Mouse (Mus musculus): ENCODE measurements around the gene Dnajc5. TPM values are rescaled to one million over a fixed set of nuclear protein-coding genes. Genes with fewer than 3 reads are reported as not detected.
A peak's percentile ranks its signal among the peaks of the same experiment; 100 is the strongest.
"Not testable (repeated sequence)": the region's sequence is repeated elsewhere in the genome, so short reads cannot be mapped to it uniquely, and the experiment has no call there.

The Dnajc5 gene
- polyA plus RNA-seq, 1 experiment from 2014 or later: 45.0 TPM

DNA sequence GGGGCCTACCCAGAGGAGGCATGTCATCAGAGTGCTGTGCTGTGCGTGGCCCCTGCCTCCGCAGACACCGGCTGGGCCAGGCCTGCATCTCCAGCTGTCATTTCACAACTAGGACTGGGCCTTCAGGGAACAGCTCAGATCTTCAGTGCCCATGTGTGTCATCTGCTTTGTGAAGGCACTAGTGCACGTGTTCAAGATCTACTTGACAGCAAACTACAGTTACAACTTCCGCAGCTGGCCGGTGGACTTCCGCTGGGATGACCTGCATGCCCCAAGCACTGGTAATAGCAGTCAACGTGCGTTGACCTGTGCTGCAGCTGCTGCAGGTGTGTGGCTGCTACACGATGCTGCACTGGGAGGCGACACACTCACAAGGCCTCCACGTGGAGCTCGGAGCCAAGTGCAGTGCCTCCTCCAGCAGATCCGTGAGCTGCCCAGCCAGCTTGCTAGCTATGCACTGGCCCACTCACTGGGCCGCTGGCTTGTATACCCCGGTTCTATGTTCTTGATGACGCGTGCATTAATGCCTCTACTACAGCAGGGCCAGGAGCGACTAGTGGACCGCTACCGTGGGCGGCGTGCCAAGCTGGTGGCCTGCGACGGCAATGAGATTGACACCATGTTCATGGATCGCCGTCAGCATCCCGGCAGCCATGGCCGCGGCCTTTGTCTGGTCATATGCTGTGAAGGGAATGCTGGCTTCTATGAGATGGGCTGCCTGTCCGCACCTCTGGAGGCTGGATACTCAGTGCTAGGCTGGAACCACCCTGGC, 26.9 kb upstream of the Dnajc5 start, which contains the start of gene Abhd16b:
TSS of gene Abhd16b (plus strand) at position 51 of the 772 bp plus-strand sequence.
- H3K27me3 ChIP-seq (replicated peaks): no peaks in the 10 kb centered on the region
- 85% methylated on average over 31 of the region's 31 CpGs for WGBS (ENCODE audit: insufficient replicate concordance)
- H3K9me3 ChIP-seq (replicated peaks): no peaks in the 10 kb centered on the region
- peak within 1 kb of the TSS; percentile 45 for H3K4me2 ChIP-seq
- H3K9ac ChIP-seq: 0 out of 2 replicates have a peak within 1 kb of the TSS, but pooled peaks have one; percentile 36
- no peak within 1 kb of the TSS for H3K4me3 ChIP-seq
- ATAC-seq: no peak
- peak within 1 kb of the TSS; percentile 46 for H3K27ac ChIP-seq
- H3K4me1 ChIP-seq: peaks cover 27% of the 10 kb centered on the region
- no peaks in the 10 kb centered on the region for H3K36me3 ChIP-seq

DNA sequence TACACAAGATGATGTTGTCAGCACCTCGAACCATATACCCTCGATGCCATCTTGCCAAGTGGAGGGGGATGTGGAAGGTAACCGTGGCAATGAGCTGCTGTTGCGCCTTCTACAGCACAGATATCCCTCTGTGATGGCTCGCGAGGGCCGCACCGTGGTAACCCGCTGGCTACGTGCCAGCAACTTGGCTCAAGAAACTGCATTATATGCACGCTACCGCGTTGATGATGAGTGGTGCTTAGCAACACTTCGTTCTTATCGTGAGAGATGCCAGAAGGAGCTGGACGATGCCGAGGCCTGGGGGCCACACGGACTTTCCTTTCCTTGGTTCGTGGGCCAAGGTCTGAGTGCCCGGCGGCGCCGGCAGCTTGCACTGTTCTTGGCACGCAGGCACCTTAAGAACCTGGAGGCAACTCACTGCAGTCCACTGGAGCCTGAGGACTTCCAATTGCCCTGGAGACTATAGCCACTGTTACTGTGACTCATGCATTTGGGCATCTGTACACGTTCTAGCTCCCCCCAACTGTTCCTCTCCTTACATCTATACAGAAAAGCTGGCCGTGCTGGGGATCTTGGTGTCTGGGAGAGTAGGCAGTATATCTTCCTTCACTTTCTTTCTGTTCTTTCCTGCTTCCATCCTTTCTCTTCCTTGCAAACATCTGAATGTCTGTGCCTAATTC, 25.9 kb upstream of the Dnajc5 start:
- Histone ChIP-seq H3K9me3 (replicated peaks) (no peaks in the 10 kb centered on the region), H3K36me3 (peaks cover 4% of the 10 kb centered on the region), H3K4me2 (no peak overlapping the region), H3K27ac (no peak overlapping the region), H3K9ac (no peak overlapping the region), H3K4me1 (peaks cover 37% of the 10 kb centered on the region), H3K27me3 (replicated peaks) (no peaks in the 10 kb centered on the region), H3K4me3 (no peak overlapping the region)
- no peak for ATAC-seq
- 78% methylated on average over 26 of the region's 26 CpGs for WGBS (ENCODE audit: insufficient replicate concordance)

DNA sequence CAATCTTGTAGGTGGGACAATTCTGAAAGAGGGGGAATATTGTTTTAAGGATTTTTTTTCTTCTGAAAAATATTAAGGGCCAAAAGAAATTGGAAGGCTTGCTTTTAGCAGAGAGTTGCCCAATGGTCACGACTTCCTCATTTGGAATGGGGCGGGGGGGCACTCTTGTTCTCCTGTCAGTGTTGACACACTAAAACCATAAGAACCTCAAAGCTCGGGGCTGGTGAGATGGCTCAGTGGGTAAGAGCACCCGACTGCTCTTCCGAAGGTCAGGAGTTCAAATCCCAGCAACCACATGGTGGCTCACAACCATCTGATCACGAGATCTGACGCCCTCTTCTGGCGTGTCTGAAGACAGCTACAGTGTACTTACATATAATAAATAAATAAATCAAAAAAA, 24.4 kb upstream of the Dnajc5 start:
- H3K27me3 ChIP-seq (replicated peaks); H3K9me3 ChIP-seq (replicated peaks); H3K9ac ChIP-seq; ATAC-seq: not testable (repeated sequence)
- H3K36me3 ChIP-seq: peaks cover 18% of the 10 kb centered on the region
- peak overlapping the region; percentile 99 for H3K27ac ChIP-seq
- H3K4me3 ChIP-seq: peak overlapping the region; percentile 80
- H3K4me2 ChIP-seq: peak overlapping the region; percentile 81
- 34% methylated on average over 8 of the region's 8 CpGs for WGBS (ENCODE audit: insufficient replicate concordance)
- peaks cover 41% of the 10 kb centered on the region for H3K4me1 ChIP-seq

DNA sequence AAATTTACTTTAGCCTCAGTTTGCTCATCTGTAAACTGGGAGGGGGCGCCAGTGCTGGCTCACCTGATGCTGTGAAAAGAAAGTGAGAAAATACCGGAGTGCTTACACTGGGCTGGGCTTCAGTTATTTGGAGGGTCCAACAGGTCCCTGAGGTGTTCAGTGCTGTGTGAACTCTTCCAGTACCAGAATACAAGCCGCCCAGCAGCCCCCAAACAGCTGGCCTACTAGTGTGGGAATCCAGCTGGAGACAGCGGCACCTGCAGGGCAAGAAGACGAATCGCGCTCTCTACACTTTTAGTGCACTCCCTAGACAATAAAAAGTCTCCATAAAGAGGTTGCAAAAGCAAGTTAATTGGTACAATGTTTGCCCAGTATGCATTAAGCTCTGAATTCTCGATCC, 24.0 kb upstream of the Dnajc5 start:
- WGBS (ENCODE audit: insufficient replicate concordance): 5% methylated on average over 8 of the region's 8 CpGs
- peak overlapping the region; percentile 74 for H3K9ac ChIP-seq
- peaks cover 41% of the 10 kb centered on the region for H3K4me1 ChIP-seq

DNA sequence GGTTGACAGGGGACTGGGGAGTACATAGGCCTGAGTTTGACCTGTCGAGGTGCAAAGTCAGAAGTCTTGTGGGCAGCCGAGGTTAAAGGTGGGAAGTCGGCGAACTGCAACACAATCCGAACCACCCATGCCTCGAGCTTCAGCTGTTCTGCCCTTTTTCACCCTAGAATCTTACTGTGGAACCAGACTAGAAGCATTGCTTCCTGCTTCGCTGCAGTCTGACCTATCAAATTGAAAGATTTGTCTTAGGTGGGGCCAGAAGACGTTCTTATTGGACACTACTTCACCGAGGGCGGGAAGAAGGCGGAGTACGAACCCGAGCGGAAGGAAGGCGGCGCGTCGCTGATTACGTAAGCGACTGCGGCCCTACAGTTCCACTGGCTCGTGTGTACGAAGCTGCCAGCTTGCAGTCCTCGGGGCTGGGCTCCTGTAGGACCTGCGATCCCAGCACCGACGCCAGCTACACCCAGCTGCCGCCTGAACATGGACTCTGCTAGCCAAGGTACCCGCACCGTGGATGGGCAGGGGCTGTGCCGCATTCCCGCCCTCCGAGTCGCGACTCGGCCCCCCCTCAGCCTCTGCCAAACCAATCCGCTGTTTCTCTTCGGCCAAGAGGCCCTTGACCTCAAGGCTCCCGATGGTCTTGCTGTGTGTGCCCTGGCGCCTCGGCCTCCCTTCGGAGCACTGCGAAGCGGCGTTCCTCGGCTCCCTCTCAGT, 23.3 kb upstream of the Dnajc5 start, which contains the start of gene Tpd52l2:
TSS of gene Tpd52l2 (plus strand) at position 312 of the 717 bp plus-strand sequence.
- Histone ChIP-seq H3K4me1 (peaks cover 35% of the 10 kb centered on the region), H3K27ac (peak within 1 kb of the TSS; percentile 99), H3K4me2 (peak within 1 kb of the TSS; percentile 81), H3K27me3 (replicated peaks) (no peaks in the 10 kb centered on the region), H3K36me3 (peaks cover 29% of the 10 kb centered on the region), H3K9me3 (replicated peaks) (no peaks in the 10 kb centered on the region), H3K9ac (peak within 1 kb of the TSS; percentile 88), H3K4me3 (peak within 1 kb of the TSS; percentile 80)
- WGBS (ENCODE audit: insufficient replicate concordance): under 1% methylated on average over 46 of the region's 46 CpGs
- ATAC-seq: peak; percentile 92

More for the DNA sequence above, 24.0 kb upstream of the Dnajc5 start:
- peak; percentile 31 for ATAC-seq
- no peaks in the 10 kb centered on the region for H3K9me3 ChIP-seq (replicated peaks)
- no peaks in the 10 kb centered on the region for H3K27me3 ChIP-seq (replicated peaks)
- H3K27ac ChIP-seq: peak overlapping the region; percentile 99
- peak overlapping the region; percentile 81 for H3K4me2 ChIP-seq
- H3K4me3 ChIP-seq: peak overlapping the region; percentile 80
- H3K36me3 ChIP-seq: peaks cover 22% of the 10 kb centered on the region

DNA sequence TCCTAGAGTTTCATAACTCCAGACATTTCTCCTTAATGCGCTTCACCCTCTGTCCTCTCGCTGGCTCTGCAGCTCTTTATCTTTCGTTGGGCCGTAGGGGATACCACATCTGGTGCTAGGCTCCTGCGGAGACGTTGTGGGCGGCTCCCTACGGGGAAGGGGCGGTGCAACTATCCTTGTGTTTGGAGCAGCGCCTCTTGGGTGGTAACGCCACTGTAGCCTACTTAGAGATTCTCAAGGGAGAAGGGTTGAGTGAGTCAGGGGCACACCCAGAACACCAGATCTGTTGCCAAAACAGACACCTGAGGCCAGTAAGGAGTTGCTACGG, 22.8 kb upstream of the Dnajc5 start:
- Histone ChIP-seq H3K4me1 (peaks cover 29% of the 10 kb centered on the region), H3K27ac (peak overlapping the region; percentile 99), H3K9me3 (replicated peaks) (no peaks in the 10 kb centered on the region), H3K27me3 (replicated peaks) (no peaks in the 10 kb centered on the region), H3K36me3 (peaks cover 35% of the 10 kb centered on the region), H3K4me2 (peak overlapping the region; percentile 81), H3K4me3 (peak overlapping the region; percentile 80), H3K9ac (peak overlapping the region; percentile 88)
- peak; percentile 87 for ATAC-seq
- WGBS (ENCODE audit: insufficient replicate concordance): 2% methylated on average over 12 of the region's 12 CpGs

DNA sequence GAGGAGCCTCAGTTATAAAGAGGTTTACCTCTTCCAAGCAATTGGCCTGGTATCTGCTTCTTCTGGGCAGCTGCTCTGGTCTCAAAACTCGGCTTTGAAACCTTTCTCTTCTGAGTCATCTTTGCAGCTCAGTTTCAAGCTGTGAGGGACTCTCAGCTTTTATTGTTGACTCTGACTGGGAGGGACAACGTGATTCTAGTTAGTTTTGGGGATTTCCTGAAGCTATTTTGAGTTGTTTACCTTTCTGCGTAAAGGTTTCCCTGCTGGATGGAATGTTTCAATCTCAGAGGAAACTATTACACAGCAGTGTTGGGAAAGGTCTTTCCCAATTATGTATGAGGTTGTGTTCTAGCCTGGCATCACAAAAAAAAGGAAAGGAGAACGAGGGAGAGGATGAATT, 21.6 kb upstream of the Dnajc5 start:
- WGBS (ENCODE audit: insufficient replicate concordance): 72% methylated on average over 4 of the region's 4 CpGs

DNA sequence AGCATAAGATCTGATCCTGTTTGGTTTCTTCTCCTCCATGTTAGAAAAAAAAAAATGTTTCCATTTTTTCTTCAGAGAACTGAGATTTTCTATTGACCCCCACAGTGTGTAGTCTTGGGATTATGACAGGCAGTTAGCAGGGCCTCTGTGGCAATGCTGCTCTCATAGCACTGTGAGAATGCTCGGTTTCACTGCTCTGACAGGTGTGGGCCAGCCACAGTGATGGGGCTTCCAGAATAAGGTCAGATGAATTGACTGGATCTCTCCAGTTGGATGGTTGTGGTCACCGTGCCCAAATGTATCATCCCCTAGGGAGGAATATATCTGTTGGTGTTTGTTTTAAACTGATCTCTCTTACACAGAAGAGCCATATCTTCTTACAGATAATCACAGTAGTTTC, 11.1 kb upstream of the Dnajc5 start:
- no peak overlapping the region for H3K9ac ChIP-seq
- no peak overlapping the region for H3K4me3 ChIP-seq
- peaks cover 99% of the 10 kb centered on the region for H3K36me3 ChIP-seq
- no peaks in the 10 kb centered on the region for H3K27me3 ChIP-seq (replicated peaks)
- no peak overlapping the region for H3K4me2 ChIP-seq
- H3K9me3 ChIP-seq (replicated peaks): no peaks in the 10 kb centered on the region
- WGBS (ENCODE audit: insufficient replicate concordance): 82% methylated on average over 2 of the region's 2 CpGs
- H3K4me1 ChIP-seq: no peaks in the 10 kb centered on the region
- H3K27ac ChIP-seq: no peak overlapping the region
- ATAC-seq: no peak

More for the DNA sequence above, 21.6 kb upstream of the Dnajc5 start:
- Histone ChIP-seq H3K27me3 (replicated peaks) (no peaks in the 10 kb centered on the region), H3K27ac (peak overlapping the region; percentile 99), H3K4me3 (peak overlapping the region; percentile 80), H3K9ac (0 out of 2 replicates have a peak overlapping the region, but pooled peaks have one; percentile 88), H3K4me1 (peaks cover 27% of the 10 kb centered on the region), H3K4me2 (peak overlapping the region; percentile 81), H3K36me3 (peaks cover 46% of the 10 kb centered on the region), H3K9me3 (replicated peaks) (no peaks in the 10 kb centered on the region)
- no peak for ATAC-seq

DNA sequence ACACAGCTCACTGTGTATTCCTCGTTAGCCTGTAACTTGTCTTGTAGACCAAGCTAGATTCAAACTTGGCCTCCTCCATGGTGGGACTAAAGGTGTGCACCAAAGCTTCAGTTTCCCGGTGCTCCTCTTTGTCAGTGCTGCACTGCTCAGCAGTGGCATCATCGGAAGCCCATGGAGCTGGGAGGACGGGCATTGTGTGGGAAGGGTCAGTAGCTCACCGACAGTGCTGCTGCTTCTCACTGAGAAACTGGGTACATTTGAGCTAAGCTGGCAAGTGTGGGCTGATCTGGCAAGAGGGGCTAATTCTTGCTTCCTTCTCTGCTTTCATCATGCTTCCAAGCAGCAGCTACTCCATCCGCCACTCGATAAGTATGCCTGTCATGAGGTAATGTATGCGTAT, 9.1 kb upstream of the Dnajc5 start:
- ATAC-seq: no peak
- no peaks in the 10 kb centered on the region for H3K4me1 ChIP-seq
- no peak overlapping the region for H3K27ac ChIP-seq
- H3K27me3 ChIP-seq (replicated peaks): no peaks in the 10 kb centered on the region
- peaks cover 98% of the 10 kb centered on the region for H3K36me3 ChIP-seq
- 90% methylated on average over 8 of the region's 8 CpGs for WGBS (ENCODE audit: insufficient replicate concordance)
- H3K4me3 ChIP-seq: no peak overlapping the region
- H3K9ac ChIP-seq: no peak overlapping the region
- no peaks in the 10 kb centered on the region for H3K9me3 ChIP-seq (replicated peaks)
- no peak overlapping the region for H3K4me2 ChIP-seq

DNA sequence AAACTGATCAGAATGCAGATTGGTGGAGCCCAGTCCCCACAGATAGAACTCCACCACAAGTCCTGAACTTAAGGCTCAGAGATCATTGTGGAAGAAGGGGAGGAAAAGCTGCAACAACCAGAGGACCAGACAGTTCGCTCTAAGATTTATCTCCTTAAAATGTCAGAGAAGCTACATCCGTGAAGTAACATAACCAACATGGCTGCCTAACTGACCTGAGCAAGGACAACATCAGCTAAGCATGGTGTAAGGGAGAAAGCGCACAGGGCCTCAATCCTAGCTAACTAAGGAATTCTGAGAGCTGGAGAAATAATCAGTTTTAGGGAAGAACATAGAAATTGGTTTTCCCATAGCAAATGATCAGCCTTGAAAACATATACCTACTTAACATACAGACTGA, 1.1 kb upstream of the Dnajc5 start:
- Histone ChIP-seq H3K36me3 (peaks cover 46% of the 10 kb centered on the region), H3K4me3 (peak overlapping the region; percentile 96), H3K9ac (peak overlapping the region; percentile 98), H3K27me3 (replicated peaks) (no peaks in the 10 kb centered on the region), H3K4me2 (peak overlapping the region; percentile 85), H3K27ac (peak overlapping the region; percentile 99), H3K4me1 (peaks cover 42% of the 10 kb centered on the region), H3K9me3 (replicated peaks) (no peaks in the 10 kb centered on the region)
- 65% methylated on average over 3 of the region's 3 CpGs for WGBS (ENCODE audit: insufficient replicate concordance)
- ATAC-seq: no peak

DNA sequence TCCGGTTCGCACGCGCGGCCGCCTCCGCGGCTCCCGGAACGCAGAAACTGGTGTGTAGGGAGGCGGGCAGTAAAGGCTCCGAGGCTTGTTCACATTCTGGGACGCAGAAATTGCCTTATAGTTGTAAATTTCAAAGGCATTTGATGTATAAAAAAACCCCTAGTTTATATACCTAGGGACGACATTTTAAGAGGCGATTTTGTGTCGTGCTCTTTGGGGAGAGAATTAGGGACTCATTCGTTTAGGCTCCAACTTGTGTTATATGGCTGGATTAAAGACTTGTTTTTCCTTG, 597 bp downstream of the Dnajc5 start:
- Histone ChIP-seq H3K27me3 (replicated peaks) (no peaks in the 10 kb centered on the region), H3K4me2 (peak overlapping the region; percentile 85), H3K4me3 (peak overlapping the region; percentile 96), H3K9me3 (replicated peaks) (no peaks in the 10 kb centered on the region), H3K36me3 (peaks cover 35% of the 10 kb centered on the region), H3K27ac (peak overlapping the region; percentile 99), H3K9ac (peak overlapping the region; percentile 98), H3K4me1 (peaks cover 46% of the 10 kb centered on the region)
- WGBS (ENCODE audit: insufficient replicate concordance): under 1% methylated on average over 17 of the region's 17 CpGs
- ATAC-seq: no peak

DNA sequence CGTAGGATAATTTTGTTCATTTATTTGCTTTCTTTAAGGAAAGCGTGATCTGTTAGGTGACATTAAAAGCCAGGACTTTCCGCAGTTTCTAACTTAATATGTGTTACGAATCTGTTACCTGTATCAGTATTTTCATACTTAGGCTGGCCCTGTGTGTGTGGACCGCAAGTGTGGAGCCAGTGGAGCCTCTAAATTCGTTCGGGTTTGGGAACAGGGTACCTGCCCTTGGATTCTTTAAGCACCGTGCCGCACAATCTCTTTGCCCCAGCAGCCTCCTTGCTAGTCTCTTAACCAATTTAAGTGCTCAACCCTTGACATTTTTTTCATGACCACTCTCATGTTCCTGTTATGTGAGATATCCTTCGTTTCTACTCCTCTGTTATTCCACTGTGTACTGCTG, 1.2 kb downstream of the Dnajc5 start:
- Histone ChIP-seq H3K36me3 (peaks cover 31% of the 10 kb centered on the region), H3K4me3 (peak overlapping the region; percentile 96), H3K4me1 (peaks cover 46% of the 10 kb centered on the region), H3K9me3 (replicated peaks) (no peaks in the 10 kb centered on the region), H3K27ac (peak overlapping the region; percentile 99), H3K9ac (peak overlapping the region; percentile 98), H3K4me2 (peak overlapping the region; percentile 85), H3K27me3 (replicated peaks) (no peaks in the 10 kb centered on the region)
- no peak for ATAC-seq
- 36% methylated on average over 10 of the region's 10 CpGs for WGBS (ENCODE audit: insufficient replicate concordance)
